Mouse (Mus musculus): ENCODE results near the gene Wwc1.
"Not testable (repeated sequence)": the region's sequence is repeated elsewhere in the genome, so short reads cannot be mapped to it uniquely, and the experiment has no call there.

Gene Wwc1

GRCm38 (mm10) chr11:35837156-35838126 is 142.9 kb downstream of the Wwc1 start:
- DNase-seq (ENCODE audit: low spot score): no peak

- DNase-seq (ENCODE audit: low spot score): peak; percentile 93
Measured at GRCm38 (mm10) chr11:35834022-35834760, 146.1 kb downstream of the Wwc1 start, which contains the start of gene Rars. Gene Rars (minus strand): TSS chr11:35834506.

GRCm38 (mm10) chr11:35833270-35833669 is 147.1 kb downstream of the Wwc1 start:
- no peak for DNase-seq (ENCODE audit: low spot score)

GRCm38 (mm10) chr11:35832139-35832538 is 148.2 kb downstream of the Wwc1 start:
- no peak for DNase-seq (ENCODE audit: low spot score)

- DNase-seq (ENCODE audit: low spot score): no peak
Measured at GRCm38 (mm10) chr11:35827714-35828113, 152.6 kb downstream of the Wwc1 start.

GRCm38 (mm10) chr11:35816316-35816715 is 164.0 kb downstream of the Wwc1 start:
- DNase-seq (ENCODE audit: low spot score): no peak

- no peak for DNase-seq (ENCODE audit: low spot score)
Measured at GRCm38 (mm10) chr11:35811458-35811857, 168.9 kb downstream of the Wwc1 start.

GRCm38 (mm10) chr11:35801332-35801731 is 179.0 kb downstream of the Wwc1 start:
- DNase-seq (ENCODE audit: low spot score): no peak

- DNase-seq (ENCODE audit: low spot score): peak; percentile 83
Measured at GRCm38 (mm10) chr11:35798874-35799273, 181.5 kb downstream of the Wwc1 start, which contains the start of gene Fbll1. Gene Fbll1 (minus strand): TSS chr11:35798884.

- DNase-seq (ENCODE audit: low spot score): no peak
Measured at GRCm38 (mm10) chr11:35798495-35798820, 181.9 kb downstream of the Wwc1 start.

GRCm38 (mm10) chr11:35797751-35798494 is 182.4 kb downstream of the Wwc1 start:
- DNase-seq (ENCODE audit: low spot score): no peak

GRCm38 (mm10) chr11:35792800-35793199 is 187.5 kb downstream of the Wwc1 start:
- DNase-seq (ENCODE audit: low spot score): not testable (repeated sequence)

- DNase-seq (ENCODE audit: low spot score): no peak
Measured at GRCm38 (mm10) chr11:35788443-35788842, 191.9 kb downstream of the Wwc1 start.
